Mouse (Mus musculus): ENCODE measurements around the gene Gm17334. TPM values are rescaled to one million over a fixed set of nuclear protein-coding genes. Genes with fewer than 3 reads are reported as not detected.

Gene Gm17334
- not detected for polyA plus RNA-seq (2014; fragmentation: Illumina TruSeq; extraction: RNeasy Lipid Tissue Mini Kit (QIAGEN cat#74804); ENCODE audit: low read depth, low replicate concordance)

GRCm38 (mm10) chr11:53773087-53773486 is at the start of gene Gm17334:
Gene Gm17334, minus strand, starts transcription at chr11:53773187.

GRCm38 (mm10) chr11:53769760-53770124 is 3.2 kb downstream of the Gm17334 start, which contains the start of gene Irf1:
Gene Irf1, plus strand, starts transcription at chr11:53770014.

Other genes starting within 250 kb of the Gm17334 start
- gene Kif3a, start 205.8 kb downstream of the Gm17334 start, polyA plus RNA-seq (2014; fragmentation: Illumina TruSeq; extraction: RNeasy Lipid Tissue Mini Kit (QIAGEN cat#74804); ENCODE audit: low read depth, low replicate concordance) = 17.7 TPM
- not detected for gene Il4, start 154.5 kb downstream of the Gm17334 start, polyA plus RNA-seq (2014; fragmentation: Illumina TruSeq; extraction: RNeasy Lipid Tissue Mini Kit (QIAGEN cat#74804); ENCODE audit: low read depth, low replicate concordance)
- gene Il13, start 138.5 kb downstream of the Gm17334 start, polyA plus RNA-seq (2014; fragmentation: Illumina TruSeq; extraction: RNeasy Lipid Tissue Mini Kit (QIAGEN cat#74804); ENCODE audit: low read depth, low replicate concordance) = not detected
- 15.4 TPM for gene Rad50, start 65.9 kb downstream of the Gm17334 start, polyA plus RNA-seq (2014; fragmentation: Illumina TruSeq; extraction: RNeasy Lipid Tissue Mini Kit (QIAGEN cat#74804); ENCODE audit: low read depth, low replicate concordance)
- gene Il5, start 52.4 kb downstream of the Gm17334 start, polyA plus RNA-seq (2014; fragmentation: Illumina TruSeq; extraction: RNeasy Lipid Tissue Mini Kit (QIAGEN cat#74804); ENCODE audit: low read depth, low replicate concordance) = not detected
- 1.6 TPM for gene Irf1, start 3.2 kb downstream of the Gm17334 start, polyA plus RNA-seq (2014; fragmentation: Illumina TruSeq; extraction: RNeasy Lipid Tissue Mini Kit (QIAGEN cat#74804); ENCODE audit: low read depth, low replicate concordance)
- gene Gm12216, start 86.1 kb upstream of the Gm17334 start, polyA plus RNA-seq (2014; fragmentation: Illumina TruSeq; extraction: RNeasy Lipid Tissue Mini Kit (QIAGEN cat#74804); ENCODE audit: low read depth, low replicate concordance) = not detected
- 168 TPM for gene Slc22a5, start 118.5 kb upstream of the Gm17334 start, polyA plus RNA-seq (2014; fragmentation: Illumina TruSeq; extraction: RNeasy Lipid Tissue Mini Kit (QIAGEN cat#74804); ENCODE audit: low read depth, low replicate concordance)
- gene Slc22a21, start 207.1 kb upstream of the Gm17334 start, polyA plus RNA-seq (2014; fragmentation: Illumina TruSeq; extraction: RNeasy Lipid Tissue Mini Kit (QIAGEN cat#74804); ENCODE audit: low read depth, low replicate concordance) = 3.0 TPM